Mouse (Mus musculus): ENCODE results near the gene Coro6. TPM values are rescaled to one million over a fixed set of nuclear protein-coding genes. Genes with fewer than 3 reads are reported as not detected.

Coro6 gene
- polyA plus RNA-seq, 1 experiment from 2014 or later = 0.22 TPM

- ATAC-seq (ENCODE audit: insufficient read depth) (no peak), DNase-seq (no peak)
- Histone ChIP-seq H3K4me2 (no peak overlapping the region), H3K4me3 (ENCODE audit: low read depth, low read length) (no peak overlapping the region), H3K9ac (no peak overlapping the region), H3K27me3 (ENCODE audit: insufficient read depth, low read length) (no peaks in the 10 kb centered on the region), H3K9me3 (ENCODE audit: low read depth, low read length) (no peaks in the 10 kb centered on the region), H3K27ac (ENCODE audit: low read depth) (no peak overlapping the region), H3K36me3 (ENCODE audit: insufficient read depth) (peaks cover 41% of the 10 kb centered on the region), H3K4me1 (ENCODE audit: insufficient read depth) (no peaks in the 10 kb centered on the region)
- TF ChIP-seq CTCF (IDR thresholded peaks at IDR 0.05; ENCODE audit: low read depth) = no peak
- WGBS = 92% methylated on average over 2 of the region's 2 CpGs
Measured at GRCm38 (mm10) chr11:77451670-77452069, 10.5 kb upstream of the Coro6 start.

- Histone ChIP-seq H3K9ac (no peak overlapping the region), H3K4me3 (ENCODE audit: low read depth, low read length) (no peak overlapping the region), H3K36me3 (ENCODE audit: insufficient read depth) (peaks cover 41% of the 10 kb centered on the region), H3K9me3 (ENCODE audit: low read depth, low read length) (no peaks in the 10 kb centered on the region), H3K27me3 (ENCODE audit: insufficient read depth, low read length) (no peaks in the 10 kb centered on the region), H3K4me1 (ENCODE audit: insufficient read depth) (no peaks in the 10 kb centered on the region), H3K27ac (ENCODE audit: low read depth) (no peak overlapping the region), H3K4me2 (no peak overlapping the region)
- DNase-seq (no peak), ATAC-seq (ENCODE audit: insufficient read depth) (no peak)
- 85% methylated on average over 2 of the region's 2 CpGs for WGBS
- TF ChIP-seq CTCF (IDR thresholded peaks at IDR 0.05; ENCODE audit: low read depth) = no peak
Measured at GRCm38 (mm10) chr11:77453388-77453787, 8.8 kb upstream of the Coro6 start.

GRCm38 (mm10) chr11:77455770-77456510, 6.3 kb upstream of the Coro6 start:
- no peak for TF ChIP-seq CTCF (IDR thresholded peaks at IDR 0.05; ENCODE audit: low read depth)
- ATAC-seq (ENCODE audit: insufficient read depth) (no peak), DNase-seq (no peak)
- H3K9ac ChIP-seq = no peak overlapping the region
- no peaks in the 10 kb centered on the region for H3K9me3 ChIP-seq (ENCODE audit: low read depth, low read length)
- H3K4me1 ChIP-seq (ENCODE audit: insufficient read depth) = no peaks in the 10 kb centered on the region
- H3K27ac ChIP-seq (ENCODE audit: low read depth) = no peak overlapping the region
- WGBS = 80% methylated on average over 9 of the region's 9 CpGs
- no peak overlapping the region for H3K4me3 ChIP-seq (ENCODE audit: low read depth, low read length)
- no peak overlapping the region for H3K4me2 ChIP-seq
- peaks cover 2% of the 10 kb centered on the region; the same call in 1 of the 2 replicates for H3K27me3 ChIP-seq (ENCODE audit: insufficient read depth, low read length)
- peaks cover 26% of the 10 kb centered on the region for H3K36me3 ChIP-seq (ENCODE audit: insufficient read depth)

- no peak overlapping the region for H3K4me2 ChIP-seq
- H3K4me1 ChIP-seq (ENCODE audit: insufficient read depth) = no peaks in the 10 kb centered on the region
- no peak overlapping the region for H3K4me3 ChIP-seq (ENCODE audit: low read depth, low read length)
- H3K36me3 ChIP-seq (ENCODE audit: insufficient read depth) = peaks cover 24% of the 10 kb centered on the region
- H3K27ac ChIP-seq (ENCODE audit: low read depth) = peak overlapping the region; percentile 61
- H3K27me3 ChIP-seq (ENCODE audit: insufficient read depth, low read length) = peaks cover 12% of the 10 kb centered on the region
- peak; percentile 35; the same call in 1 of the 2 replicates for ATAC-seq (ENCODE audit: insufficient read depth)
- WGBS = 42% methylated on average over 6 of the region's 6 CpGs
- H3K9ac ChIP-seq = no peak overlapping the region; the same call in 1 of the 2 replicates
- no peak for TF ChIP-seq CTCF (IDR thresholded peaks at IDR 0.05; ENCODE audit: low read depth)
- DNase-seq = peak; percentile 76
- no peaks in the 10 kb centered on the region for H3K9me3 ChIP-seq (ENCODE audit: low read depth, low read length)
Measured at GRCm38 (mm10) chr11:77456866-77457265, 5.3 kb upstream of the Coro6 start.

- peaks cover 56% of the 10 kb centered on the region for H3K27me3 ChIP-seq (ENCODE audit: insufficient read depth, low read length)
- H3K4me2 ChIP-seq = peak overlapping the region; percentile 99
- WGBS = 5% methylated on average over 6 of the region's 6 CpGs
- ATAC-seq (ENCODE audit: insufficient read depth) = no peak
- no peaks in the 10 kb centered on the region for H3K36me3 ChIP-seq (ENCODE audit: insufficient read depth)
- H3K27ac ChIP-seq (ENCODE audit: low read depth) = no peak overlapping the region
- H3K9ac ChIP-seq = peak overlapping the region; percentile 51; the same call in 1 of the 2 replicates
- no peaks in the 10 kb centered on the region for H3K9me3 ChIP-seq (ENCODE audit: low read depth, low read length)
- H3K4me1 ChIP-seq (ENCODE audit: insufficient read depth) = peaks cover 4% of the 10 kb centered on the region; the same call in 1 of the 2 replicates
- no peak for DNase-seq
- TF ChIP-seq CTCF (IDR thresholded peaks at IDR 0.05; ENCODE audit: low read depth) = no peak
- peak overlapping the region; percentile 54 for H3K4me3 ChIP-seq (ENCODE audit: low read depth, low read length)
Measured at GRCm38 (mm10) chr11:77461856-77462255, 355 bp upstream of the Coro6 start.

- H3K9ac ChIP-seq = no peak overlapping the region; the same call in 1 of the 2 replicates
- TF ChIP-seq CTCF (IDR thresholded peaks at IDR 0.05; ENCODE audit: low read depth) = no peak
- H3K4me1 ChIP-seq (ENCODE audit: insufficient read depth) = peaks cover 4% of the 10 kb centered on the region; the same call in 1 of the 2 replicates
- no peaks in the 10 kb centered on the region for H3K36me3 ChIP-seq (ENCODE audit: insufficient read depth)
- peaks cover 67% of the 10 kb centered on the region for H3K27me3 ChIP-seq (ENCODE audit: insufficient read depth, low read length)
- peak overlapping the region; percentile 99 for H3K4me2 ChIP-seq
- no peak overlapping the region for H3K27ac ChIP-seq (ENCODE audit: low read depth)
- peak overlapping the region; percentile 54; the same call in 1 of the 2 replicates for H3K4me3 ChIP-seq (ENCODE audit: low read depth, low read length)
- DNase-seq = no peak
- WGBS = 45% methylated on average over 8 of the region's 8 CpGs
- H3K9me3 ChIP-seq (ENCODE audit: low read depth, low read length) = no peaks in the 10 kb centered on the region
- ATAC-seq (ENCODE audit: insufficient read depth) = no peak
Measured at GRCm38 (mm10) chr11:77463101-77463445, 862 bp downstream of the Coro6 start.

GRCm38 (mm10) chr11:77463786-77464185, 1.6 kb downstream of the Coro6 start:
- H3K27ac ChIP-seq (ENCODE audit: low read depth) = no peak overlapping the region
- H3K9ac ChIP-seq = no peak overlapping the region
- DNase-seq (no peak), ATAC-seq (ENCODE audit: insufficient read depth) (no peak)
- TF ChIP-seq CTCF (IDR thresholded peaks at IDR 0.05; ENCODE audit: low read depth) = no peak
- peaks cover 4% of the 10 kb centered on the region; the same call in 1 of the 2 replicates for H3K4me1 ChIP-seq (ENCODE audit: insufficient read depth)
- H3K36me3 ChIP-seq (ENCODE audit: insufficient read depth) = no peaks in the 10 kb centered on the region
- no peak overlapping the region for H3K4me3 ChIP-seq (ENCODE audit: low read depth, low read length)
- peaks cover 71% of the 10 kb centered on the region for H3K27me3 ChIP-seq (ENCODE audit: insufficient read depth, low read length)
- 64% methylated on average over 10 of the region's 10 CpGs for WGBS
- H3K9me3 ChIP-seq (ENCODE audit: low read depth, low read length) = no peaks in the 10 kb centered on the region
- H3K4me2 ChIP-seq = no peak overlapping the region
